11 mouse cellular contexts compared by ENCODE assay signal in the genomic region with DNA sequence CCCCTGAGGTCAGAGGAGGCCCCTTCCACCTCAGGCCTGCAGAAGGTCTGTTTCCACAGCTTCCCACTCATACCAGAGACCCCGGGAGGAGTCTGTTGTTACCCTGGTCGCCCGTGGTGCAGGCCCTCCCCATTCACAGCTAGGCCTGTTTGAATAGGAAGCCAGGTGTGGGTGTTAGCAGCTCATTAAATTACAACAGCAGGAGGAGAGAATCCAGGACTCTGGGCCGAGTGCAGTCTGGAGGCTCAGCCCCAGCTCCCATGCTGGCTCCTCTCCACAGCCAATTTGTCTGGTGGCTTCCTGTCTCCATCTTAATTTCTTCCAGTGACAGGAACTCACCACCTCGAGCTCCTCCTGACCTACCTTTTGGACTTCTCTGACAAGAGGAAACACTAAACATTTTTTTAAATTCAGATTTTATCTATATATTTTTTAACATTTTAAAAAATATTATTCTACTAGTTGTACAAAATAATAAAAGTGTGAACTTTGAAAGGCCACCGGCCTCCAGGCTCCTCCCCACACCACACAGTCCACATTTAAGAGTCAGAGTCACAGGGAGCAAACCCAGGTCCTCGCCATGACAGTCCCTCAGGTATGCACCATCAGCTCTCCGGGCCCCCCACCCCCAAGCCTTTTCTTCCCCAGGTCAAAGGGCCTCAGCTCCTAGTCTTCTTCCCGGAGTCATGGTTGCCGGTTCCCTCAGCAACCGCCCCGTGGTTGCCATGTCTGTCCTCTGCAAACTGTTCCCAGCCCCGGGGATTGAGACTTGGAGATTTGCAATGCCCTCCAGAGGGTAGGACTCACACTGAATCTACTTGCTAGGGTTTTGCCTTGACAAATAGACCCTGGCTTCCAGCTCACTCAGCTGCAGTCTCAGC.
DNase-seq lines count a peak whose midpoint lies in the region; ATAC-seq lines count a peak whose summit lies in the region.
"Had no signal": no experiment of that assay in that cellular context is flagged by ENCODE, and none has a peak within 500 bp of the region (broad histone marks: within the 10 kb centered on the region; RNA-seq: fewer than 3 reads in every experiment).

No protein-coding gene starts in this region.

- H3K4me2 ChIP-seq in kidney, embryonic 15.5 days, result no peak overlapping the region
- H3K4me2 ChIP-seq in embryonic facial prominence, embryonic 14.5 days (ENCODE audit: low read depth, low read length), result no peak overlapping the region
- H3K4me2 ChIP-seq in limb, embryonic 12.5 days, result peak overlapping the region; percentile 13; the same call in 1 of the 2 replicates

- H3K9ac ChIP-seq in kidney, embryonic 15.5 days, result no peak overlapping the region
- no peak overlapping the region for H3K9ac ChIP-seq in embryonic facial prominence, embryonic 14.5 days (ENCODE audit: low read depth, low read length)
- 0 out of 2 replicates have a peak overlapping the region, but pooled peaks have one; percentile 23 for H3K9ac ChIP-seq in limb, embryonic 12.5 days (replicated peaks)

- 41% methylated on average over 13 of the region's 13 CpGs for WGBS in kidney, embryonic 15.5 days
- WGBS in embryonic facial prominence, embryonic 14.5 days, result 36% methylated on average over 13 of the region's 13 CpGs
- 24% methylated on average over 13 of the region's 13 CpGs for WGBS in limb, embryonic 12.5 days

- H3K36me3 ChIP-seq in kidney, embryonic 15.5 days, result no peaks in the 10 kb centered on the region
- H3K36me3 ChIP-seq in embryonic facial prominence, embryonic 14.5 days (ENCODE audit: control insufficient read depth, insufficient read depth, low read length), result no peaks in the 10 kb centered on the region
- no peaks in the 10 kb centered on the region for H3K36me3 ChIP-seq in limb, embryonic 12.5 days
- H3K36me3 ChIP-seq: G1E had no signal

- no peaks in the 10 kb centered on the region for H3K9me3 ChIP-seq in kidney, embryonic 15.5 days (replicated peaks)
- no peaks in the 10 kb centered on the region for H3K9me3 ChIP-seq in embryonic facial prominence, embryonic 14.5 days (ENCODE audit: control insufficient read depth, low read length)
- H3K9me3 ChIP-seq in limb, embryonic 12.5 days, result no peaks in the 10 kb centered on the region
- H3K9me3 ChIP-seq: G1E had no signal

- no peak overlapping the region for H3K4me3 ChIP-seq in kidney, embryonic 15.5 days (replicated peaks)
- no peak overlapping the region for H3K4me3 ChIP-seq in embryonic facial prominence, embryonic 14.5 days (ENCODE audit: low read depth, low read length)
- no peak overlapping the region for H3K4me3 ChIP-seq in limb, embryonic 12.5 days (replicated peaks)

- ATAC-seq in kidney, embryonic 15.5 days (replicated peaks; ENCODE audit: low FRiP score), result peak; percentile 17; the same call in 1 of the 2 replicates
- peak; percentile 81; the same call in 1 of the 2 replicates for ATAC-seq in embryonic facial prominence, embryonic 14.5 days (ENCODE audit: low read depth)
- peak; percentile 82 for ATAC-seq in limb, embryonic 12.5 days (ENCODE audit: insufficient number of reproducible peaks, insufficient read depth, low FRiP score, low TSS enrichment, low read depth)
- no peak for ATAC-seq in megakaryocyte progenitor cell, adult 5-6 weeks (replicated peaks; ENCODE audit: poor library complexity)

- no peaks in the 10 kb centered on the region for H3K27me3 ChIP-seq in kidney, embryonic 15.5 days
- no peaks in the 10 kb centered on the region for H3K27me3 ChIP-seq in embryonic facial prominence, embryonic 14.5 days (replicated peaks; ENCODE audit: control insufficient read depth, insufficient read depth, low read length)
- H3K27me3 ChIP-seq in limb, embryonic 12.5 days, result 0 out of 2 replicates have a peak, but pooled peaks cover 4% of the 10 kb centered on the region

- no peak overlapping the region for H3K27ac ChIP-seq in kidney, embryonic 15.5 days
- no peak overlapping the region for H3K27ac ChIP-seq in embryonic facial prominence, embryonic 14.5 days (replicated peaks; ENCODE audit: low read depth, low read length)
- H3K27ac ChIP-seq in limb, embryonic 12.5 days, result peak overlapping the region; percentile 85

- H3K4me1 ChIP-seq in kidney, embryonic 15.5 days, result peaks cover 30% of the 10 kb centered on the region
- H3K4me1 ChIP-seq in embryonic facial prominence, embryonic 14.5 days (ENCODE audit: control insufficient read depth, insufficient read depth, low read length), result 0 out of 2 replicates have a peak, but pooled peaks cover 10% of the 10 kb centered on the region
- peaks cover 65% of the 10 kb centered on the region for H3K4me1 ChIP-seq in limb, embryonic 12.5 days (replicated peaks)

- DNase-seq in kidney, adult 11 months, result no peak
- DNase-seq in R1 (ENCODE audit: low read depth, low spot score), result peak; percentile 77
- peak; percentile 44 for DNase-seq in embryonic facial prominence, embryonic 14.5 days (ENCODE audit: low spot score)
- no peak for DNase-seq in urinary bladder, postnatal 25 days (ENCODE audit: low spot score)
- DNase-seq in retina, postnatal 1 day, result no peak
- DNase-seq: gastrocnemius, postnatal 10 days; kidney, adult 9 months had no signal

Comparison
In these comparisons a context has a peak if more than half of its experiments do, and no peak if none do; other contexts are left out.
1. DNase-seq: peak in R1 (single experiment) and embryonic facial prominence, embryonic 14.5 days (single experiment); none in kidney, adult 11 months (single experiment), urinary bladder, postnatal 25 days (single experiment) and retina, postnatal 1 day (single experiment).